ENCODE assay signal across 18 mouse cellular contexts in genomic region chr14:40863022-40863421, GRCm38 (mm10). TPM values are rescaled to one million over a fixed set of nuclear protein-coding genes. Genes with fewer than 3 reads are reported as not detected.
A peak's percentile ranks its signal among the peaks of the same experiment; 100 is the strongest.
DNase-seq lines count a peak whose midpoint lies in the region; ATAC-seq and TF ChIP-seq lines count a peak whose summit lies in the region.
"Had no signal": no experiment of that assay in that cellular context is flagged by ENCODE, and none has a peak within 500 bp of the region (broad histone marks: within the 10 kb centered on the region; RNA-seq: fewer than 3 reads in every experiment).

No protein-coding gene starts in this region.

- H3K9me3 ChIP-seq in forebrain, postnatal 0 days (ENCODE audit: low read length), result no peaks in the 10 kb centered on the region
- H3K9me3 ChIP-seq in forebrain, embryonic 13.5 days (replicated peaks), result no peaks in the 10 kb centered on the region
- H3K9me3 ChIP-seq in CH12.LX (replicated peaks; ENCODE audit: low read length), result no peaks in the 10 kb centered on the region
- H3K9me3 ChIP-seq: embryonic facial prominence, embryonic 13.5 days; forebrain, embryonic 10.5 days; hindbrain, embryonic 10.5 days; intestine, embryonic 15.5 days had no signal

- TF ChIP-seq EP300 in CH12.LX (IDR thresholded peaks at IDR 0.05; ENCODE audit: low read length), result no peak

- no peaks in the 10 kb centered on the region for H3K79me2 ChIP-seq in CH12.LX (replicated peaks; ENCODE audit: control insufficient read depth, extremely low read depth, insufficient read depth, poor library complexity, severe bottlenecking)

- no peaks in the 10 kb centered on the region for H3K4me1 ChIP-seq in forebrain, postnatal 0 days (ENCODE audit: insufficient read depth)
- no peaks in the 10 kb centered on the region for H3K4me1 ChIP-seq in forebrain, embryonic 13.5 days
- H3K4me1 ChIP-seq in CH12.LX (ENCODE audit: control insufficient read depth in 1 of 2, insufficient read depth in 2 of 2), result no peaks in the 10 kb centered on the region
- H3K4me1 ChIP-seq: embryonic facial prominence, embryonic 13.5 days; hindbrain, embryonic 10.5 days; intestine, embryonic 15.5 days had no signal

- H3K27me3 ChIP-seq in forebrain, postnatal 0 days (ENCODE audit: insufficient read depth, low read length), result no peaks in the 10 kb centered on the region
- no peaks in the 10 kb centered on the region for H3K27me3 ChIP-seq in forebrain, embryonic 13.5 days
- H3K27me3 ChIP-seq in CH12.LX (replicated peaks), result no peaks in the 10 kb centered on the region
- H3K27me3 ChIP-seq: embryonic facial prominence, embryonic 13.5 days; intestine, embryonic 15.5 days had no signal

- no peak for DNase-seq in forebrain, postnatal 0 days
- peak; percentile 19 to 46 for DNase-seq in kidney, postnatal 36 days
- no peak for DNase-seq in kidney, adult 11 months
- DNase-seq in CH12.LX (ENCODE audit: extremely low read depth), result peak; percentile 33
- peak; percentile 15 for DNase-seq in induced T-regulatory cell, adult 2 months (ENCODE audit: low read depth)
- DNase-seq in adrenal gland, adult 18-20 months (ENCODE audit: low spot score in 2 of 2), result no peak
- DNase-seq in right cerebral cortex, postnatal 10 days (ENCODE audit: low spot score in 2 of 2), result no peak
- DNase-seq: cerebellum, adult 11 months; cerebellum, postnatal 25 days; layer of hippocampus, adult 9-11 months; midbrain, embryonic 14.5 days; thymus, postnatal 4 days had no signal

- in situ Hi-C loops in CH12.LX (cut with MboI; ENCODE audit: low pct_ligation_motif_present, low pct_unique_long_range_greater_than_20kb, low sequenced_read_pairs), result no loop called here

- TF ChIP-seq CTCF in forebrain, postnatal 0 days (IDR thresholded peaks at IDR 0.05; ENCODE audit: low read depth), result peak; percentile 12; the same call in 1 of the 2 replicates
- TF ChIP-seq CTCF in CH12.LX (conservative IDR thresholded peaks at IDR 0.05 in 1 of 2, IDR thresholded peaks at IDR 0.05 in 1 of 2; ENCODE audit: low read depth in 2 of 2, low read length in 2 of 2), result peak; percentile 30 to 60; a peak in 3 of 4 replicates

- ATAC-seq in forebrain, postnatal 0 days, result no peak
- no peak for ATAC-seq in forebrain, embryonic 13.5 days
- ATAC-seq: intestine, embryonic 15.5 days had no signal

- dilution Hi-C loops in CH12.LX (cut with MboI; ENCODE audit: extremely low pct_ligation_motif_present, extremely low pct_unique_long_range_greater_than_20kb, low sequenced_read_pairs), result no loop called here

- H3K36me3 ChIP-seq in forebrain, postnatal 0 days (ENCODE audit: insufficient read depth), result 0 out of 2 replicates have a peak, but pooled peaks cover 2% of the 10 kb centered on the region
- H3K36me3 ChIP-seq in forebrain, embryonic 13.5 days (ENCODE audit: poor library complexity, severe bottlenecking), result peaks cover 5% of the 10 kb centered on the region; the same call in 1 of the 2 replicates
- H3K36me3 ChIP-seq in CH12.LX (replicated peaks in 1 of 2; ENCODE audit: control insufficient read depth in 1 of 2, insufficient read depth in 1 of 2, low read length in 1 of 2), result no peaks in the 10 kb centered on the region
- H3K36me3 ChIP-seq: embryonic facial prominence, embryonic 13.5 days; forebrain, embryonic 10.5 days; hindbrain, embryonic 10.5 days; intestine, embryonic 15.5 days had no signal

- H3K9ac ChIP-seq in forebrain, postnatal 0 days, result no peak overlapping the region
- no peak overlapping the region for H3K9ac ChIP-seq in forebrain, embryonic 13.5 days
- no peak overlapping the region for H3K9ac ChIP-seq in CH12.LX (ENCODE audit: insufficient read depth, low read depth)
- H3K9ac ChIP-seq: embryonic facial prominence, embryonic 13.5 days; intestine, embryonic 15.5 days had no signal

- TF ChIP-seq RAD21 in CH12.LX (IDR thresholded peaks at IDR 0.05; ENCODE audit: low read depth, low read length), result peak; percentile 38

- no peak overlapping the region for H3K27ac ChIP-seq in forebrain, postnatal 0 days (ENCODE audit: low read depth, low read length)
- no peak overlapping the region for H3K27ac ChIP-seq in forebrain, embryonic 13.5 days
- no peak overlapping the region for H3K27ac ChIP-seq in CH12.LX (ENCODE audit: insufficient read depth, low read depth)
- H3K27ac ChIP-seq: embryonic facial prominence, embryonic 13.5 days; forebrain, embryonic 10.5 days; hindbrain, embryonic 10.5 days; intestine, embryonic 15.5 days; macrophage had no signal

- H3K4me3 ChIP-seq in forebrain, postnatal 0 days (ENCODE audit: low read depth, low read length), result no peak overlapping the region
- no peak overlapping the region for H3K4me3 ChIP-seq in forebrain, embryonic 13.5 days
- H3K4me3 ChIP-seq in CH12.LX (replicated peaks in 1 of 3; ENCODE audit: low read depth in 2 of 3, low read length in 2 of 3, poor library complexity in 1 of 3), result no peak overlapping the region
- H3K4me3 ChIP-seq: embryonic facial prominence, embryonic 13.5 days; forebrain, embryonic 10.5 days; hindbrain, embryonic 10.5 days; intestine, embryonic 15.5 days had no signal

- H3K4me2 ChIP-seq in forebrain, postnatal 0 days (ENCODE audit: low read depth), result no peak overlapping the region
- no peak overlapping the region for H3K4me2 ChIP-seq in forebrain, embryonic 13.5 days
- H3K4me2 ChIP-seq in CH12.LX (ENCODE audit: insufficient read depth, low read depth, poor library complexity, severe bottlenecking), result no peak overlapping the region
- H3K4me2 ChIP-seq: embryonic facial prominence, embryonic 13.5 days; intestine, embryonic 15.5 days had no signal

- no peak for TF ChIP-seq POLR2A in CH12.LX (IDR thresholded peaks at IDR 0.05; ENCODE audit: low read depth, low read length)

TF ChIP-seq in CH12.LX, 34 proteins besides CTCF, POLR2A, EP300 and RAD21:
- TF ChIP-seq TBP (conservative IDR thresholded peaks at IDR 0.05; ENCODE audit: low read depth, low read length) (no peak), SMC3 (IDR thresholded peaks at IDR 0.05; ENCODE audit: low read depth, low read length) (peak; percentile 47)

RNA-seq across cellular contexts. Expression of gene Sh2d4b, which starts 30.0 kb away (rescaled TPM):
- 3.9 and 8.5 TPM in 2 replicates for total RNA-seq in forebrain, postnatal 0 days (2014; rRNA removed)
- polyA plus RNA-seq in forebrain, postnatal 0 days (2015; fragmentation: Nextera tagmentation; extraction: Ambion mirVana), result 0.53 and 0.98 TPM in 2 replicates
- 2.3 and 2.4 TPM in 2 replicates for polyA plus RNA-seq in forebrain, embryonic 13.5 days (2015; fragmentation: Nextera tagmentation; extraction: Ambion mirVana)
- total RNA-seq in CH12.LX (2012; rRNA removed), result 0.04 TPM in 1 of 2 replicates, not detected in the other
- total RNA-seq in CH12.LX (2014; rRNA removed), result not detected in 2 replicates
- polyA plus RNA-seq in CH12.LX (2012; ENCODE audit: insufficient read length, low read depth), result 0.12 and 0.17 TPM in 2 replicates
- total RNA-seq in adrenal gland, adult 18-20 months (2021), result 1 to 10 TPM; 1.9 to 2.0 TPM

Comparison
In these comparisons a context has a peak if more than half of its experiments do, and no peak if none do; other contexts are left out.
1. DNase-seq: peak in kidney, postnatal 36 days (2 of 2), CH12.LX (single experiment) and induced T-regulatory cell, adult 2 months (single experiment); none in forebrain, postnatal 0 days (single experiment), kidney, adult 11 months (single experiment), adrenal gland, adult 18-20 months (0 of 2) and right cerebral cortex, postnatal 10 days (0 of 2).